Mouse (Mus musculus): Measurements from ENCODE around the gene Zfp958. TPM values are rescaled to one million over a fixed set of nuclear protein-coding genes. Genes with fewer than 3 reads are reported as not detected.
"Not testable (repeated sequence)": the region's sequence is repeated elsewhere in the genome, so short reads cannot be mapped to it uniquely, and the experiment has no call there.

The Zfp958 gene
- 9.8 and 13.1 TPM in 2 replicates for polyA plus RNA-seq (2014; fragmentation: Nextera tagmentation; extraction: Ambion mirVana)

- DNase-seq (ENCODE audit: low spot score) = peak; percentile 82
- Histone ChIP-seq H3K27me3 (replicated peaks; ENCODE audit: control insufficient read depth, insufficient read depth, low read length) (no peaks in the 10 kb centered on the region), H3K9ac (ENCODE audit: low read depth, low read length) (peak within 1 kb of the TSS; percentile 91), H3K9me3 (ENCODE audit: control insufficient read depth, low read length) (no peaks in the 10 kb centered on the region), H3K4me3 (ENCODE audit: low read depth, low read length) (peak within 1 kb of the TSS; percentile 91), H3K4me2 (peak within 1 kb of the TSS; percentile 90), H3K4me1 (replicated peaks; ENCODE audit: control insufficient read depth, insufficient read depth, low read length) (peaks cover 3% of the 10 kb centered on the region), H3K36me3 (ENCODE audit: control insufficient read depth, insufficient read depth, low read length) (peaks cover 9% of the 10 kb centered on the region; the same call in 1 of the 2 replicates), H3K27ac (ENCODE audit: low read depth, low read length) (peak within 1 kb of the TSS; percentile 81)
- under 1% methylated on average over 25 of the region's 25 CpGs for whole genome bisulfite sequencing
- ATAC-seq (replicated peaks; ENCODE audit: low FRiP score) = peak; percentile 100
These were observed at the start of gene Zfp958 for GRCm38 (mm10) chr8:4612932-4613853. Zfp958 (plus strand) TSS chr8:4613167.

- no peak overlapping the region for H3K4me3 ChIP-seq (ENCODE audit: low read depth, low read length)
- H3K36me3 ChIP-seq (ENCODE audit: control insufficient read depth, insufficient read depth, low read length) = no peaks in the 10 kb centered on the region
- H3K4me1 ChIP-seq (replicated peaks; ENCODE audit: control insufficient read depth, insufficient read depth, low read length) = no peaks in the 10 kb centered on the region
- DNase-seq (ENCODE audit: low spot score) = no peak
- no peak overlapping the region for H3K4me2 ChIP-seq
- no peak overlapping the region for H3K27ac ChIP-seq (ENCODE audit: low read depth, low read length)
- no peak overlapping the region for H3K9ac ChIP-seq (ENCODE audit: low read depth, low read length)
- WGBS = 72% methylated on average over 3 of the region's 3 CpGs
- H3K27me3 ChIP-seq (replicated peaks; ENCODE audit: control insufficient read depth, insufficient read depth, low read length) = no peaks in the 10 kb centered on the region
- no peak for ATAC-seq (replicated peaks; ENCODE audit: low FRiP score)
- no peaks in the 10 kb centered on the region for H3K9me3 ChIP-seq (ENCODE audit: control insufficient read depth, low read length)
These were observed 31.0 kb upstream of the Zfp958 start for GRCm38 (mm10) chr8:4581986-4582385.

- Histone ChIP-seq H3K27me3 (replicated peaks; ENCODE audit: control insufficient read depth, insufficient read depth, low read length) (no peaks in the 10 kb centered on the region), H3K9ac (ENCODE audit: low read depth, low read length) (no peak overlapping the region), H3K9me3 (ENCODE audit: control insufficient read depth, low read length) (no peaks in the 10 kb centered on the region), H3K4me1 (replicated peaks; ENCODE audit: control insufficient read depth, insufficient read depth, low read length) (no peaks in the 10 kb centered on the region), H3K36me3 (ENCODE audit: control insufficient read depth, insufficient read depth, low read length) (no peaks in the 10 kb centered on the region), H3K27ac (ENCODE audit: low read depth, low read length) (no peak overlapping the region), H3K4me2 (no peak overlapping the region), H3K4me3 (ENCODE audit: low read depth, low read length) (no peak overlapping the region)
- ATAC-seq (replicated peaks; ENCODE audit: low FRiP score) (no peak), DNase-seq (ENCODE audit: low spot score) (no peak)
- 59% methylated on average over 6 of the region's 6 CpGs for WGBS
These were observed 30.2 kb upstream of the Zfp958 start for GRCm38 (mm10) chr8:4582754-4583178.

GRCm38 (mm10) chr8:4584660-4585059 lies 28.3 kb upstream of the Zfp958 start:
- H3K27ac ChIP-seq (ENCODE audit: low read depth, low read length) = no peak overlapping the region
- ATAC-seq (replicated peaks; ENCODE audit: low FRiP score) (no peak), DNase-seq (ENCODE audit: low spot score) (no peak)
- no peak overlapping the region for H3K4me3 ChIP-seq (ENCODE audit: low read depth, low read length)
- no peaks in the 10 kb centered on the region for H3K36me3 ChIP-seq (ENCODE audit: control insufficient read depth, insufficient read depth, low read length)
- H3K27me3 ChIP-seq (replicated peaks; ENCODE audit: control insufficient read depth, insufficient read depth, low read length) = no peaks in the 10 kb centered on the region
- no peaks in the 10 kb centered on the region for H3K9me3 ChIP-seq (ENCODE audit: control insufficient read depth, low read length)
- 91% methylated on average over 1 of the region's 1 CpGs for WGBS
- H3K9ac ChIP-seq (ENCODE audit: low read depth, low read length) = no peak overlapping the region
- H3K4me2 ChIP-seq = no peak overlapping the region
- no peaks in the 10 kb centered on the region for H3K4me1 ChIP-seq (replicated peaks; ENCODE audit: control insufficient read depth, insufficient read depth, low read length)

GRCm38 (mm10) chr8:4586356-4586755 lies 26.6 kb upstream of the Zfp958 start:
- WGBS = 42% methylated on average over 4 of the region's 4 CpGs
- H3K27ac ChIP-seq (ENCODE audit: low read depth, low read length) = no peak overlapping the region
- H3K9me3 ChIP-seq (ENCODE audit: control insufficient read depth, low read length) = no peaks in the 10 kb centered on the region
- DNase-seq (ENCODE audit: low spot score) (no peak), ATAC-seq (replicated peaks; ENCODE audit: low FRiP score) (no peak)
- no peak overlapping the region for H3K9ac ChIP-seq (ENCODE audit: low read depth, low read length)
- no peaks in the 10 kb centered on the region for H3K4me1 ChIP-seq (replicated peaks; ENCODE audit: control insufficient read depth, insufficient read depth, low read length)
- H3K4me2 ChIP-seq = no peak overlapping the region
- no peak overlapping the region for H3K4me3 ChIP-seq (ENCODE audit: low read depth, low read length)
- no peaks in the 10 kb centered on the region for H3K27me3 ChIP-seq (replicated peaks; ENCODE audit: control insufficient read depth, insufficient read depth, low read length)
- H3K36me3 ChIP-seq (ENCODE audit: control insufficient read depth, insufficient read depth, low read length) = no peaks in the 10 kb centered on the region

- Histone ChIP-seq H3K27ac (ENCODE audit: low read depth, low read length) (no peak overlapping the region), H3K9me3 (ENCODE audit: control insufficient read depth, low read length) (no peaks in the 10 kb centered on the region), H3K4me2 (no peak overlapping the region), H3K36me3 (ENCODE audit: control insufficient read depth, insufficient read depth, low read length) (no peaks in the 10 kb centered on the region), H3K9ac (ENCODE audit: low read depth, low read length) (no peak overlapping the region), H3K4me1 (replicated peaks; ENCODE audit: control insufficient read depth, insufficient read depth, low read length) (no peaks in the 10 kb centered on the region), H3K4me3 (ENCODE audit: low read depth, low read length) (no peak overlapping the region), H3K27me3 (replicated peaks; ENCODE audit: control insufficient read depth, insufficient read depth, low read length) (no peaks in the 10 kb centered on the region)
- 44% methylated on average over 9 of the region's 9 CpGs for WGBS
- DNase-seq (ENCODE audit: low spot score) (no peak), ATAC-seq (replicated peaks; ENCODE audit: low FRiP score) (peak; percentile 54; the same call in 1 of the 2 replicates)
These were observed 24.6 kb upstream of the Zfp958 start for GRCm38 (mm10) chr8:4588165-4589000.

GRCm38 (mm10) chr8:4608896-4609295 lies 4.1 kb upstream of the Zfp958 start:
- ATAC-seq (replicated peaks; ENCODE audit: low FRiP score) (no peak), DNase-seq (ENCODE audit: low spot score) (no peak)
- no peaks in the 10 kb centered on the region for H3K36me3 ChIP-seq (ENCODE audit: control insufficient read depth, insufficient read depth, low read length)

GRCm38 (mm10) chr8:4611626-4612175 lies 1.3 kb upstream of the Zfp958 start:
- 90% methylated on average over 4 of the region's 4 CpGs for WGBS

More at GRCm38 (mm10) chr8:4608896-4609295, 4.1 kb upstream of the Zfp958 start:
- no peak overlapping the region for H3K27ac ChIP-seq (ENCODE audit: low read depth, low read length)
- no peaks in the 10 kb centered on the region for H3K9me3 ChIP-seq (ENCODE audit: control insufficient read depth, low read length)
- no peak overlapping the region for H3K9ac ChIP-seq (ENCODE audit: low read depth, low read length)
- no peaks in the 10 kb centered on the region; the same call in 1 of the 2 replicates for H3K4me1 ChIP-seq (replicated peaks; ENCODE audit: control insufficient read depth, insufficient read depth, low read length)
- H3K27me3 ChIP-seq (replicated peaks; ENCODE audit: control insufficient read depth, insufficient read depth, low read length) = no peaks in the 10 kb centered on the region
- 86% methylated on average over 7 of the region's 7 CpGs for WGBS
- H3K4me3 ChIP-seq (ENCODE audit: low read depth, low read length) = no peak overlapping the region
- no peak overlapping the region for H3K4me2 ChIP-seq

More at GRCm38 (mm10) chr8:4611626-4612175, 1.3 kb upstream of the Zfp958 start:
- not testable (repeated sequence) for ATAC-seq (replicated peaks; ENCODE audit: low FRiP score); H3K27me3 ChIP-seq (replicated peaks; ENCODE audit: control insufficient read depth, insufficient read depth, low read length); H3K4me2 ChIP-seq; DNase-seq (ENCODE audit: low spot score); H3K9me3 ChIP-seq (ENCODE audit: control insufficient read depth, low read length); H3K27ac ChIP-seq (ENCODE audit: low read depth, low read length); H3K4me3 ChIP-seq (ENCODE audit: low read depth, low read length); H3K4me1 ChIP-seq (replicated peaks; ENCODE audit: control insufficient read depth, insufficient read depth, low read length); H3K9ac ChIP-seq (ENCODE audit: low read depth, low read length); H3K36me3 ChIP-seq (ENCODE audit: control insufficient read depth, insufficient read depth, low read length)

All from liver, embryonic 11.5 days (tissue).